12 mouse cellular contexts compared by ENCODE assay signal in the genomic region with DNA sequence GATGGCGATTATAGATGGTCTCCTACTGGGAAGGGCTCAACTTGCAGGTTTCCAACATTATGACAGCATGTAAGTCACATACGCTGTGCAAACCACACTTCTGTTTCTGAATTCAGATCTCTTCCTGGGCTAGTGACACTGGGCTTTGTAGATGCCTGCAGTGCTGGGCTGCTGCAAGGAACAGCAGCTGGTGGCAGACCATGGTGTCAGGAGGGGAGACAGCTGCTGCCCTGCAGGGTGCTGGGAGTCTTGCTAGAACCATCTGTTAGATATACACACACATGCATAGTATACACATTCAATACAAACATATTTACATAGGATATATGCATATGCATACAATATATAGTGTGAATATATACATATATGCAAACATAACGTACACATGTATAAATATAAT. TPM values are rescaled to one million over a fixed set of nuclear protein-coding genes. Genes with fewer than 3 reads are reported as not detected.
DNase-seq lines count a peak whose midpoint lies in the region; ATAC-seq and TF ChIP-seq lines count a peak whose summit lies in the region.
"Had no signal": no experiment of that assay in that cellular context is flagged by ENCODE, and none has a peak within 500 bp of the region (broad histone marks: within the 10 kb centered on the region; RNA-seq: fewer than 3 reads in every experiment).

No protein-coding gene starts in this region.

- DNase-seq in cerebellum, adult 8-10 months, result peak; percentile 20
- peak; percentile 25 for DNase-seq in lung, embryonic 14.5 days
- DNase-seq in lung, postnatal 25 days (ENCODE audit: low spot score), result no peak
- DNase-seq in cerebellum, postnatal 14 days, result peak; percentile 59 to 68
- DNase-seq in kidney, adult 2 months, result no peak
- no peak for DNase-seq in gastrocnemius, postnatal 25 days
- DNase-seq: adrenal gland, adult 8-10 months; kidney, postnatal 36 days; liver had no signal

- H3K4me3 ChIP-seq in lung, embryonic 14.5 days (ENCODE audit: low read depth, low read length), result no peak overlapping the region
- no peak overlapping the region for H3K4me3 ChIP-seq in hindbrain, embryonic 16.5 days (ENCODE audit: low read length)
- no peak overlapping the region for H3K4me3 ChIP-seq in kidney, adult 2 months (ENCODE audit: insufficient read depth, low read depth, low read length)
- H3K4me3 ChIP-seq: embryonic facial prominence, embryonic 13.5 days had no signal

- H3K4me2 ChIP-seq in lung, embryonic 14.5 days, result no peak overlapping the region
- no peak overlapping the region for H3K4me2 ChIP-seq in hindbrain, embryonic 16.5 days (ENCODE audit: low read length)
- H3K4me2 ChIP-seq: embryonic facial prominence, embryonic 13.5 days had no signal

- ATAC-seq in cerebellum, adult (ENCODE audit: insufficient number of reproducible peaks, low FRiP score, low TSS enrichment), result no peak
- peak; percentile 75; the same call in 1 of the 2 replicates for ATAC-seq in lung, embryonic 14.5 days (ENCODE audit: insufficient read depth)
- ATAC-seq in hindbrain, embryonic 16.5 days, result peak; percentile 69

- no peaks in the 10 kb centered on the region for H3K27me3 ChIP-seq in lung, embryonic 14.5 days (ENCODE audit: insufficient read depth, low read length)
- H3K27me3 ChIP-seq in hindbrain, embryonic 16.5 days (replicated peaks; ENCODE audit: control insufficient read depth, insufficient read depth, low read length), result no peaks in the 10 kb centered on the region
- H3K27me3 ChIP-seq in kidney, adult 2 months (replicated peaks; ENCODE audit: control insufficient read depth, insufficient read depth, low read length), result no peaks in the 10 kb centered on the region
- H3K27me3 ChIP-seq: embryonic facial prominence, embryonic 13.5 days had no signal

- no peaks in the 10 kb centered on the region for H3K9me3 ChIP-seq in lung, embryonic 14.5 days (ENCODE audit: low read depth, low read length)
- H3K9me3 ChIP-seq in hindbrain, embryonic 16.5 days (ENCODE audit: control insufficient read depth, low read length), result no peaks in the 10 kb centered on the region

- no peaks in the 10 kb centered on the region for H3K4me1 ChIP-seq in lung, embryonic 14.5 days (ENCODE audit: insufficient read depth)
- peaks cover 6% of the 10 kb centered on the region; the same call in 1 of the 2 replicates for H3K4me1 ChIP-seq in hindbrain, embryonic 16.5 days (ENCODE audit: control insufficient read depth, insufficient read depth, low read depth, low read length)
- 0 out of 2 replicates have a peak, but pooled peaks cover 2% of the 10 kb centered on the region for H3K4me1 ChIP-seq in kidney, adult 2 months (ENCODE audit: control insufficient read depth, insufficient read depth, low read length)
- H3K4me1 ChIP-seq: embryonic facial prominence, embryonic 13.5 days had no signal

- no peaks in the 10 kb centered on the region for H3K36me3 ChIP-seq in lung, embryonic 14.5 days (ENCODE audit: insufficient read depth)
- H3K36me3 ChIP-seq in hindbrain, embryonic 16.5 days (ENCODE audit: control insufficient read depth, insufficient read depth, low read length), result no peaks in the 10 kb centered on the region
- no peaks in the 10 kb centered on the region for H3K36me3 ChIP-seq in kidney, adult 2 months (ENCODE audit: control insufficient read depth, insufficient read depth, low read length)
- H3K36me3 ChIP-seq: embryonic facial prominence, embryonic 13.5 days had no signal

- TF ChIP-seq POLR2A in kidney, adult 2 months (IDR thresholded peaks at IDR 0.05; ENCODE audit: low read depth, low read length), result no peak

- H3K27ac ChIP-seq in lung, embryonic 14.5 days (ENCODE audit: low read depth), result no peak overlapping the region
- no peak overlapping the region for H3K27ac ChIP-seq in hindbrain, embryonic 16.5 days (ENCODE audit: low read depth, low read length)
- H3K27ac ChIP-seq in kidney, adult 2 months (ENCODE audit: insufficient read depth, low read depth, low read length), result no peak overlapping the region
- H3K27ac ChIP-seq: embryonic facial prominence, embryonic 13.5 days had no signal

- H3K9ac ChIP-seq in lung, embryonic 14.5 days, result no peak overlapping the region
- H3K9ac ChIP-seq in hindbrain, embryonic 16.5 days (ENCODE audit: low read depth, low read length), result no peak overlapping the region
- H3K9ac ChIP-seq: embryonic facial prominence, embryonic 13.5 days had no signal

- no peak for TF ChIP-seq CTCF in lung, embryonic 14.5 days (IDR thresholded peaks at IDR 0.05; ENCODE audit: low read depth)
- TF ChIP-seq CTCF in kidney, adult 2 months (conservative IDR thresholded peaks at IDR 0.05; ENCODE audit: insufficient read depth, insufficient read length, low read depth, low read length), result no peak

- WGBS in lung, embryonic 14.5 days, result 63% methylated on average over 3 of the region's 3 CpGs
- WGBS in hindbrain, embryonic 16.5 days, result 55% methylated on average over 3 of the region's 3 CpGs
- WGBS in kidney, adult 2 months, result 89% methylated on average over 3 of the region's 3 CpGs

RNA-seq across cellular contexts. Expression of a gene that starts 46.0 kb away (rescaled TPM):
- polyA plus RNA-seq in lung, embryonic 14.5 days (2014; fragmentation: Nextera tagmentation; extraction: Ambion mirVana), result 46.7 and 51.1 TPM in 2 replicates
- 74.7 and 123 TPM in 2 replicates for polyA plus RNA-seq in hindbrain, embryonic 16.5 days (2015; fragmentation: Nextera tagmentation; extraction: Ambion mirVana)
- 18.1 and 18.3 TPM in 2 replicates for polyA plus RNA-seq in kidney, adult 2 months (2012; rRNA removed)
- total RNA-seq in gastrocnemius, postnatal 25 days (2021), result 1 to 10 TPM; 3.5 to 7.0 TPM

Comparison
In these comparisons a context has a peak if more than half of its experiments do, and no peak if none do; other contexts are left out.
1. DNase-seq: peak in cerebellum, adult 8-10 months (single experiment), lung, embryonic 14.5 days (single experiment) and cerebellum, postnatal 14 days (2 of 2); none in lung, postnatal 25 days (single experiment), kidney, adult 2 months (single experiment) and gastrocnemius, postnatal 25 days (single experiment).